Mouse (Mus musculus): ENCODE results near the gene Rassf6.

DNA sequence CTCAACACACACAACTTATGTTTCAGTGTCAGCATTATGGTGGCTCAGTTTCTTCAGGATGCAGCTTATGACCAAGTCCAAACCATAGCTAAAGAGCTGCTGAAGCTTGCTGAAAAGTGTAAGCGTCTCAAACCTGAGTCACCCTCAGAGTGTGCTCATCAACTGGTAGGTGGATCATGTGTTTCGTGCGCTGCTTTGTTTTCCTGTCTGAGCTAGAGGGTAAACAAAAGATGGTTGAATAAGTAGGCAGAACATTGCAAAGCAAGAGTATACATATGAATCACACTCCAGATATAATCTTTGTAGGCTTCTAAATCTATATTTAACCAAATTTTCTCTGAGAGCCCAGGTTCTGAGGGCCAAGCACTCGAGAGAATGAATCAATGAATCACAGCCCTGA, 76.3 kb downstream of the Rassf6 start:
- TF ChIP-seq CTCF (IDR thresholded peaks at IDR 0.05; ENCODE audit: insufficient read depth, low read depth, low read length): no peak
- no peak for TF ChIP-seq POLR2A (IDR thresholded peaks at IDR 0.05; ENCODE audit: insufficient read depth, low read depth, low read length)

All from olfactory bulb, adult 2 months (tissue).